Mouse (Mus musculus) hindbrain, embryonic 10.5 days (tissue): ENCODE measurements around the gene Srcin1. TPM values are rescaled to one million over a fixed set of nuclear protein-coding genes. Genes with fewer than 3 reads are reported as not detected.

Experiments used
- polyA plus RNA-seq: library from polyadenylated mRNA; unstranded; fragments of >200 nt; fragmentation: Nextera tagmentation; extraction: Ambion mirVana; gene quantifications from 2 replicates; pipeline ENCODE4 v1.2.1, GENCODE M21; 2016

Gene Srcin1
- polyA plus RNA-seq, 1 experiment from 2014 or later, result 1.8 TPM

Other genes starting within 250 kb of the Srcin1 start
- gene Gpr179, start 224.1 kb downstream of the Srcin1 start, polyA plus RNA-seq, result 0.07 and 0.09 TPM in 2 replicates
- 3.9 and 4.6 TPM in 2 replicates for gene Socs7, start 213.6 kb downstream of the Srcin1 start, polyA plus RNA-seq
- gene Arhgap23, start 160.7 kb downstream of the Srcin1 start, polyA plus RNA-seq, result 2.7 and 4.0 TPM in 2 replicates
- 0.59 and 0.66 TPM in 2 replicates for gene 4933428G20Rik, start 75.8 kb downstream of the Srcin1 start, polyA plus RNA-seq
- gene Epop, start 53.5 kb upstream of the Srcin1 start, polyA plus RNA-seq, result 13.4 and 14.3 TPM in 2 replicates
- gene Mllt6, start 87.2 kb upstream of the Srcin1 start, polyA plus RNA-seq, result 2.1 and 2.2 TPM in 2 replicates
- 18.3 and 24.0 TPM in 2 replicates for gene Cisd3, start 109.6 kb upstream of the Srcin1 start, polyA plus RNA-seq
- gene Pcgf2, start 124.3 kb upstream of the Srcin1 start, polyA plus RNA-seq, result 15.6 and 17.0 TPM in 2 replicates
- gene Psmb3, start 127.2 kb upstream of the Srcin1 start, polyA plus RNA-seq, result 642 and 643 TPM in 2 replicates
- gene Pip4k2b, start 168.5 kb upstream of the Srcin1 start, polyA plus RNA-seq, result 1.8 and 2.0 TPM in 2 replicates
- gene Cwc25, start 190.4 kb upstream of the Srcin1 start, polyA plus RNA-seq, result 19.4 and 20.6 TPM in 2 replicates
- 0.37 and 0.80 TPM in 2 replicates for gene 1700001P01Rik, start 199.7 kb upstream of the Srcin1 start, polyA plus RNA-seq
- gene Rpl23, start 206.3 kb upstream of the Srcin1 start, polyA plus RNA-seq, result 381 and 439 TPM in 2 replicates
- gene Lasp1, start 222.8 kb upstream of the Srcin1 start, polyA plus RNA-seq, result 77.7 and 90.1 TPM in 2 replicates